Mouse (Mus musculus) heart, embryonic 13.5 days (tissue): Measurements from ENCODE around the gene Auts2. TPM values are rescaled to one million over a fixed set of nuclear protein-coding genes. Genes with fewer than 3 reads are reported as not detected.

Source experiments
- ATAC-seq: fragments of 200-750 bp; cut with Nextera tagmentation; 2 replicates; pipeline ENCODE4 v1.8.0; 2017; ENCODE audit warnings: moderate TSS enrichment; ENCODE audit not compliant: insufficient number of reproducible peaks, low FRiP score, low TSS enrichment; ENCODE audit errors: extremely low read depth
- H3K27ac ChIP-seq: fragments of 300-500 bp; sonication (generic); replicated peaks from 2 replicates; pipeline ENCODE4 v1.5.1; 2015; ENCODE audit warnings: moderate library complexity, mild to moderate bottlenecking, inconsistent platforms
- H3K27me3 ChIP-seq: fragments of 300-500 bp; sonication (generic); replicated peaks from 2 replicates; pipeline ENCODE4 v1.6.1; 2015; ENCODE audit warnings: mild to moderate bottlenecking, inconsistent platforms
- H3K36me3 ChIP-seq: fragments of 300-500 bp; sonication (generic); 2 replicates; pipeline ENCODE4 v1.6.1; 2015; ENCODE audit warnings: mild to moderate bottlenecking, inconsistent platforms
- H3K4me1 ChIP-seq: fragments of 300-500 bp; sonication (generic); 2 replicates; pipeline ENCODE4 v1.6.1; 2015; ENCODE audit warnings: inconsistent platforms
- H3K4me2 ChIP-seq: fragments of 300-500 bp; sonication (generic); 2 replicates; pipeline ENCODE4 v1.6.1; 2015; ENCODE audit warnings: inconsistent platforms, mild to moderate bottlenecking, moderate library complexity
- H3K4me3 ChIP-seq: fragments of 300-500 bp; sonication (generic); 2 replicates; pipeline ENCODE4 v1.5.1; 2015; ENCODE audit warnings: moderate library complexity, mild to moderate bottlenecking, inconsistent platforms
- H3K9ac ChIP-seq: fragments of 300-500 bp; sonication (generic); 2 replicates; pipeline ENCODE4 v1.6.1; 2015; ENCODE audit warnings: inconsistent platforms, mild to moderate bottlenecking, moderate library complexity
- H3K9me3 ChIP-seq: fragments of 300-500 bp; sonication (generic); 2 replicates; pipeline ENCODE4 v1.6.1; 2016; ENCODE audit warnings: inconsistent platforms
- WGBS: fragments of 180-500 bp; shearing (Covaris S2); methylation state at CpG from one replicate; pipeline ENCODE4 v1.1.7; 2015; ENCODE audit warnings: mixed read lengths; 5-methylcytosine and 5-hydroxymethylcytosine counted together
- polyA plus RNA-seq: library from polyadenylated mRNA; unstranded; fragments of >200 nt; fragmentation: Nextera tagmentation; extraction: Ambion mirVana; gene quantifications from 2 replicates; pipeline ENCODE4 v1.2.1, GENCODE M21; 2015

The Auts2 gene
- polyA plus RNA-seq, 1 experiment from 2014 or later = 13.8 TPM

DNA sequence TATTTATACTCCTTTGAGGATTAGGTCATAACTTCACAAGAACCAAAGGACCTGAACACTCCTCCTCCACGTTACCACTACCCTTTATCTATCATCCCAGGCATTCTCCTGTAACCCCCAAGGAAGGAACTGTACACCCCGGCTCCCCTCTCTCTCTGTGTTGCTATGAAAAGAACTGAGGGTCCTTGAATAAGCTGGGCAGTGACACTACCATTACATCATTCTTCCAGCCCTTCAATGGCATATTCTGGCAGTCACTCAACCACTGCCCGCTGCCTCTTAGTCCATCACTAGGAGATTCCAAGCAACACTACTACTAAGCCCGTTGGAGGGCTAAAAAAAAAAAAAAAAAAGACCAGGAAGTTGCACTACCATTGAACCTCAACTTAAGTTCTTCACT lies 620.4 kb downstream of the Auts2 start:
- H3K4me3 ChIP-seq = no peak overlapping the region
- no peaks in the 10 kb centered on the region; the same call in 1 of the 2 replicates for H3K27me3 ChIP-seq
- no peak overlapping the region for H3K9ac ChIP-seq
- no peak overlapping the region for H3K27ac ChIP-seq
- ATAC-seq = no peak
- H3K4me2 ChIP-seq = no peak overlapping the region
- H3K36me3 ChIP-seq = no peaks in the 10 kb centered on the region
- peaks cover 39% of the 10 kb centered on the region for H3K4me1 ChIP-seq
- WGBS = 48% methylated on average over 4 of the region's 4 CpGs
- no peaks in the 10 kb centered on the region for H3K9me3 ChIP-seq

DNA sequence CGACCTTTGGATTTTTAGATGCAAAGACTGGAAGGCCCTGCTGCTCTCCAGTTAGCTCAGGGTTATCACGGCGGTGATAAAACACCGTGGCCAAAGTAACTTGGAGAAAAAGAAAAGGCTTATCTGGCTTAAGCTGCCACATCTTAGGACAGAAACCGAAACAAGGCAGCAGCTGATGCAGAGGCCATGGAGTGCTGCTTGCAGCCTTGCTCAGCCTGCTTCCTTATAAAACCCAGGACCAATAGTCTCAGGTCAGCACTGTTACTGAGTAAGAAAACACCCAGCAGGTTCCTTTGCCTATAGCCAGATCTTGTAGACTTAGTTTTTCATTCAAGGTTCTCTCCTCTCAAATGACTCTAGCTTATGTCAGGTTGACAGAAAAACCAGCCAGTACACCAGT lies 621.0 kb downstream of the Auts2 start:
- no peak overlapping the region for H3K9ac ChIP-seq
- no peaks in the 10 kb centered on the region; the same call in 1 of the 2 replicates for H3K27me3 ChIP-seq
- WGBS = 43% methylated on average over 5 of the region's 5 CpGs
- no peak for ATAC-seq
- H3K4me1 ChIP-seq = peaks cover 40% of the 10 kb centered on the region
- H3K4me2 ChIP-seq = no peak overlapping the region
- no peak overlapping the region for H3K4me3 ChIP-seq
- H3K9me3 ChIP-seq = no peaks in the 10 kb centered on the region
- no peak overlapping the region for H3K27ac ChIP-seq
- no peaks in the 10 kb centered on the region for H3K36me3 ChIP-seq

DNA sequence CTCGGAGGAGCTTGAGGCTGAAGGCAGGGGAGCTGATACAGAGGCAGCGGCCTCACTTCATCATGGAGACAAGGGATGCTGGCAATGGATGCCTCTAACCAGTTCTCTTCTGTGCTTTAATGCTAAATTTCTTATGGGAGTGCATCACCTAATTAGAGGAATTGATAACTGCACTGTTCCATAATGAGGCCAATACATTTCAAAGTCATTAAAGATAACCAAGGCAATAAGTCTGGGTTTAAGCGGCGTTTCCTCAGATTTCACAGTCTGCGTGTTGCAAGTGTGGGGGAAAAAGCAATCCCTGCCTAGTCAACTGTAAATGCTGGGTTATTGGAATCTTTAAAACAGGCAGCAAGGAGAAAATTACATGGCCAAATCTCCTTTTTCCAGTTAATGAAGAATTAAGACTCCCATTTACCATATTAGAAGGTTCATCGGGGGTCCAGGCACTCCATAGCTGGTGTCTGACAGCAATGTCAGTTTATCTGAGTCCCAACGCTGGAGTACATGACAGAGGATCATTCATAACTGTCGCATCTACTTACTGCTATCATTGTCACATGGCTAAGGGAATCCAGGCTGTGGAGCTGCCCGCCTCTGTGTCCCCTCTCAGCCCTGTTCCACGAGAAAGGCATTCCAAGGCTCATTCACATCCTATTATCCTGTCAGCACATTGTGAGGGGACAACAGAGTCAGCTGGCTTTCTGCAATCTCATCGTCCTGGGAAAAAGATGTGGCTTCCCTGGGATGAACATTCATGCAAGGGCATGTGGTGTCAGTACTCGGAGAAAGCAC lies 623.0 kb downstream of the Auts2 start:
- H3K27me3 ChIP-seq = no peaks in the 10 kb centered on the region; the same call in 1 of the 2 replicates
- ATAC-seq = no peak
- H3K27ac ChIP-seq = no peak overlapping the region
- no peak overlapping the region for H3K9ac ChIP-seq
- H3K36me3 ChIP-seq = no peaks in the 10 kb centered on the region
- H3K4me3 ChIP-seq = no peak overlapping the region
- no peak overlapping the region for H3K4me2 ChIP-seq
- WGBS = 45% methylated on average over 12 of the region's 12 CpGs
- H3K9me3 ChIP-seq = no peaks in the 10 kb centered on the region
- H3K4me1 ChIP-seq = peaks cover 35% of the 10 kb centered on the region

DNA sequence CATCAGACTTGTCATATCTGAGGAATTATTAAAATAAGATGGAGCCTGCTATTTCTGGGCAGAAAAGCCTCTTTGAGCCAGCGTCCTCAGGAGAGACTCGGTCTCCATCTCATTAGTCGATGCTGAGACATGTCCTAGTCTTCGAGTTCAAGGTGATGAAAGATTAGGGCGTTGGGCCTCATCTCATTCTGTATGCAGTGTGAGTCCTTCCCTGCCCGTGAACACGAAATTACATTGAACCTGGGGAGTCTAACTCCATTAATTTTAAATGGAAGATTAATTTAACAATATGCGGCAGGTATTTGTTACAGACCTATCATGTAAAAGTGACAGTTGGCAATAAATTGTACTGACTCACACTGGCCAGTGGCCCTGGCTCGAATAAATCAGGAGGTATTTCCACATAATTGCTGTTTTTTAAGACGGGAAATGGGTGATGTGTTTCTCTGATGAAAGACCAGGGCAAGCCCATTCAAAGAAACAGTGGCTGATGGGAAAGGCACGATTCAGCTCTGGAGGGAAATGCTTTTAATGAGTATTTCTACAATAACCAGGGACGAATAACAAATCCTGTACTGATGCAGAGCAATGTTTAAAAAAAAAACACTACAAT lies 626.2 kb downstream of the Auts2 start:
- Histone ChIP-seq H3K27me3 (no peaks in the 10 kb centered on the region), H3K4me3 (no peak overlapping the region), H3K27ac (no peak overlapping the region), H3K4me2 (no peak overlapping the region), H3K9ac (no peak overlapping the region), H3K9me3 (no peaks in the 10 kb centered on the region), H3K4me1 (peaks cover 27% of the 10 kb centered on the region), H3K36me3 (no peaks in the 10 kb centered on the region)
- 66% methylated on average over 12 of the region's 12 CpGs for WGBS
- ATAC-seq = no peak

DNA sequence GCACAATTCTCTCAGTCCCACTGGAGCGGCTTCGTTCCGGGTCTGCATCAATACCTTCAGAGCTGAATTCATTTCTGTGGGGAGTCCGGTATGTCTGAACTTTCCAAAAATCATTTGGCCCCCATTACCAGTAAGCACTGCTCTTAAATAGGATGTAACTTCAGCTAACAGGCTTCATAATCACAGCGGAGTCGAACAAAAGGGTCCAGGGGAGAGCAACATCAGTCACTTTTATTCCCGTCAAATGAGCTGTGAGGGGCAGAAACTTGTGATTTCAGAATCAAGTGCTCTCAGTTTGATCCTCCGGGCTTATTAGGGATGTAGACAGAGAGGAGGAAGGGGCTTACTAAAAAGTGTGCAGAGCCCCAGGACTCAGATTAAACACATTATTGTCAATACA lies 629.6 kb downstream of the Auts2 start:
- WGBS = 75% methylated on average over 8 of the region's 8 CpGs
- no peak overlapping the region for H3K4me3 ChIP-seq
- no peaks in the 10 kb centered on the region for H3K9me3 ChIP-seq
- no peak overlapping the region for H3K27ac ChIP-seq
- H3K9ac ChIP-seq = no peak overlapping the region
- ATAC-seq = no peak
- H3K27me3 ChIP-seq = no peaks in the 10 kb centered on the region
- H3K4me2 ChIP-seq = no peak overlapping the region
- no peaks in the 10 kb centered on the region for H3K36me3 ChIP-seq
- peaks cover 8% of the 10 kb centered on the region; the same call in 1 of the 2 replicates for H3K4me1 ChIP-seq

DNA sequence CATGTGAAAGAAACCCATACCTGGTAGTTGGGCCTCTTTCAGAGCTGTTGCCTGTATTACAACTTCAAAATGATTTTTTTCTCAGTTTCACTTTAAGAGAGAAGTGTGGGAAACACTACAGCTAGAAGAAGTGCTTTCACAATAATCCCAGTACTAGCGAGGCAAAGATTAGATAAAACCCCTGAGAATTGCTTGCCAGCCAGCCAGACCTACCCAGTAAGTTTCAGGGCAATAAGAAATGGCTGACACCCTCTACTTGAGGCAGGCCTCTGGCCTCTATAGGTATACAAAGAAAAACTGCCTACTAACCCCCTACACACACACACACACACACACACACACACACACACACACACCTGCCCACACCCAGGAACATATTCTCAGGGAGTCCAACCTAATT lies 630.2 kb downstream of the Auts2 start:
- no peak overlapping the region for H3K4me3 ChIP-seq
- no peaks in the 10 kb centered on the region for H3K9me3 ChIP-seq
- H3K36me3 ChIP-seq = no peaks in the 10 kb centered on the region
- H3K27me3 ChIP-seq = no peaks in the 10 kb centered on the region
- ATAC-seq = no peak
- H3K27ac ChIP-seq = no peak overlapping the region
- no peak overlapping the region for H3K9ac ChIP-seq
- WGBS = 9% methylated on average over 1 of the region's 1 CpGs
- no peak overlapping the region for H3K4me2 ChIP-seq
- H3K4me1 ChIP-seq = peaks cover 7% of the 10 kb centered on the region; the same call in 1 of the 2 replicates

DNA sequence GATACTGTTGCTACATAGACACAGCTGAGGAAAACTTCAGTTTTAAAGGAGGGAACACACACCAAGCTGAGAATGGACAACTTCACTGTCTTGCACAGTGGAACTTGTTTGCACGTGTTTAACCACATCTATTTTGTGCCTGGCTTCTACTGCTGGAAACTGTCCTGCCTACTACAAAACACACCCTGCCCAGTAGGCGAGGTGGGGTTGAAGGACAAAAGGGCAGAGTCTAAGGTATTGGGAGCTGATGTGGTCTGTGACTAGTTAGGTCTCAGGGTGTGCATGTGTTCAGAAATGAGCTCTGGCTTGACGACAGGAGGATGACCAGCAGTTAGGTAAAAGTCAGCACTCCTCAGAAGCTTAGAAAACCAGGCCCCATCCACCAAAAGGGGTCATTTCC lies 636.8 kb downstream of the Auts2 start:
- Histone ChIP-seq H3K9ac (no peak overlapping the region), H3K9me3 (no peaks in the 10 kb centered on the region), H3K27ac (no peak overlapping the region), H3K4me3 (no peak overlapping the region), H3K27me3 (no peaks in the 10 kb centered on the region), H3K36me3 (no peaks in the 10 kb centered on the region), H3K4me2 (no peak overlapping the region), H3K4me1 (peaks cover 4% of the 10 kb centered on the region)
- WGBS = 73% methylated on average over 3 of the region's 3 CpGs
- no peak for ATAC-seq

DNA sequence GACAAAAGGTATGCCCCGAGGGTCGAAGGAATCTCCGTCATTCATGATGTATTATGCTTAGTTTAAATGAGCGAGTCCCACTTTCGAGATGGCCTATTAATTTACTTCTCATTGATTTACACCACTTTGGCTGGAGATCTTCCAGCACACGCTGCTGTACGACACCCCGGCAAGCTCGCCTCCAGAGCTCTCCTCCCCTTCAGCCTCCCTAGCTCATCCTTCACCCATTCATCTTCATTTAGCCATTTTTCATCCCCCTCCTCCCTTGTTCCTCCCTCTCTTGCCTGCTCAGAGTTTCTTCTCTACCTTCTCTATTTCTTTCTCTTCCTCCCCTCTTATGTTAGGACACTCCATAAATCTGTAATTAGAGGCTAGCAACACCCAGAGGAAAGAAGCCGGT lies 638.7 kb downstream of the Auts2 start:
- Histone ChIP-seq H3K27me3 (no peaks in the 10 kb centered on the region), H3K27ac (no peak overlapping the region), H3K4me1 (peaks cover 4% of the 10 kb centered on the region), H3K36me3 (no peaks in the 10 kb centered on the region), H3K9ac (no peak overlapping the region), H3K9me3 (no peaks in the 10 kb centered on the region), H3K4me2 (no peak overlapping the region), H3K4me3 (no peak overlapping the region)
- ATAC-seq = no peak
- 82% methylated on average over 10 of the region's 10 CpGs for whole genome bisulfite sequencing

DNA sequence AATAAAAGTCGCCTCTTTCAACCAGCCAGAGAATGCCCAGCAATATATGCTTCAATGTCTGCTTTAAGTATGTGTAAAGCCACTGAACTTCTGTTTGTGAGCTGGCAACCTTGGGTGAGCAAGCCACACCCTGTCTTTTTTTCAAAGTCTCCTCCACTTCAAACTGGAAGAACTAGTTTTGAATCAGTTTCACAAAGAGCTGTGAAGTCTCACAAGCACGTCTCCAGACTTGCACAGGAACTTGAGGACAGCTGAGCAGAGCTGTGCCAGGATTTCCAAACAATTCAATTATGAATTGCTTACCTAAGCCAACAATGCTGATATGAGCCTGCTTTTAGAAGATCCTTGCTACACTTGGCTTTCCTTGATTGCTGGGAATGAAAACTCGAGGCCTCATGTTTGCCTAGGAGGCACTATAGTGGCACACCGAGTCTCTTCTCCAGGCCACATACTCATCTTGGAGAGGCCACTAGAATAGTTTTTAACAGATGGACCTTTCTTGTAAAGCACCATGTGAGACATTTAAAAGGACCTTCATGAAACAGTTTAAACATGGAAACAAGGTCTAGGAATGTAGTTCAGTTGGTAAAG lies 645.0 kb downstream of the Auts2 start:
- Histone ChIP-seq H3K27me3 (no peaks in the 10 kb centered on the region), H3K4me1 (peaks cover 11% of the 10 kb centered on the region), H3K9ac (no peak overlapping the region), H3K9me3 (no peaks in the 10 kb centered on the region), H3K4me3 (no peak overlapping the region), H3K27ac (no peak overlapping the region), H3K4me2 (no peak overlapping the region), H3K36me3 (no peaks in the 10 kb centered on the region)
- no peak for ATAC-seq
- WGBS = 48% methylated on average over 4 of the region's 4 CpGs

DNA sequence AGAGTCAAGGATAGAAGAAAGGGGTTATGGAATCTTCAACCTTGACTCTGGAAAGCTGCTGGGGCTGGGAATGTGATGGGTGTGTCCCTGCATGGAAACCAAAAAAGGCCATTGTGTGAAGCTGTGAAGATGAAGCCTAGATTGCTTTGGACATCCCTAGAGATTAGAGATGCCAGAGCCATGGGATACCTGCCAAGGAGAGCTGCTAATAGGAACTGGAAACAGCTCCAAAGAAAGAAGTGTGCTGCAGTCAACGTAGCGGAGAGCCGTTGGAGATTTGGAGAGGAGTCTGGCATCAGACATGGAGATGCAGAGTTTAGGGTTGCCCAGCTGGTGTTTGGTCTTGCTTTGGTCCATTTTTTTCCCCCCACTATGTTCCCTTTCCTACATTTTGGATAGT lies 656.5 kb downstream of the Auts2 start:
- Histone ChIP-seq H3K9me3 (no peaks in the 10 kb centered on the region), H3K4me2 (no peak overlapping the region), H3K36me3 (no peaks in the 10 kb centered on the region), H3K4me1 (peaks cover 8% of the 10 kb centered on the region), H3K4me3 (no peak overlapping the region), H3K27ac (no peak overlapping the region), H3K27me3 (no peaks in the 10 kb centered on the region), H3K9ac (no peak overlapping the region)
- WGBS = 78% methylated on average over 3 of the region's 3 CpGs
- no peak for ATAC-seq

DNA sequence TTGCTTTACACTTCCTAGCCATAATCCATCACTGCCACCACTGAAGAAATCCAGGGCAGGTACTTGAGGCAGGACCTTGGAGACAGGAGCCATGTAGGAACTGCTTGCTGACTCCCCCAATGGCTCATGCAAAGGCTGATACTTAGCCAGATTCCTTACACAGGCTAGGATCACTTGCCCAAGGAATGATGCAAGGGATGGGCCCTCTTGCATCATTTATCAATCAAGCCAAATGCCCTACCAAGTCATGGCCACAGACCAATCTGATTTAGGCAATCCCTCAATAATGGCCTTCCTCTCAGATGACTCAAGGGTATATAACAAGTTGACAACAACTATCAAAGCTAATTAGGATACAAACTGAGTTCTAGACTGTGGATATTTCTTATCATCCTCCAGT lies 666.6 kb downstream of the Auts2 start:
- ATAC-seq = no peak
- H3K4me3 ChIP-seq = no peak overlapping the region
- no peak overlapping the region for H3K9ac ChIP-seq
- no peak overlapping the region for H3K4me2 ChIP-seq
- no peak overlapping the region for H3K27ac ChIP-seq
- no peaks in the 10 kb centered on the region for H3K4me1 ChIP-seq
- H3K9me3 ChIP-seq = no peaks in the 10 kb centered on the region
- H3K36me3 ChIP-seq = no peaks in the 10 kb centered on the region
- H3K27me3 ChIP-seq = no peaks in the 10 kb centered on the region

DNA sequence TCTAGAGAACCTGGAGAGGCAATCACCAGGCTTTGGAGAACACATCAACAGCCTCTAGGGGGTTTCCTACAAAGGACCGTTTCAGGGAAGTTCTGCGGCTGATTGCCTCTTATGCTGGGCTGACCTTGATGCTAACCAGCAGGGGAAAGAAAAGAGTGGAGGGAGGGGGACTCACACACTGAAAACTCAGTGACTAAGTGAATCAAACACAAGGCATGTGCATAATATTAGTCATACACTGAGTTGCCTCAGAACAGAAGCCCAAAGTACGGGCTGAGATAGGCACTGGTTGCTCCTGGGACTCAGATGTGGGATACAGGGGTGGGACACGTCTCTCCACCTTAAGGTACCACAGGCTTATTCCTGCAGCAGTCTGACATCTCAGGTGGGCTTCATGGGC lies 667.2 kb downstream of the Auts2 start:
- ATAC-seq = no peak
- no peak overlapping the region for H3K27ac ChIP-seq
- H3K4me3 ChIP-seq = no peak overlapping the region
- no peak overlapping the region for H3K4me2 ChIP-seq
- H3K4me1 ChIP-seq = no peaks in the 10 kb centered on the region
- 62% methylated on average over 4 of the region's 4 CpGs for WGBS
- no peaks in the 10 kb centered on the region for H3K27me3 ChIP-seq
- no peaks in the 10 kb centered on the region for H3K36me3 ChIP-seq
- no peaks in the 10 kb centered on the region for H3K9me3 ChIP-seq
- H3K9ac ChIP-seq = no peak overlapping the region
